Comparison of ENCODE assay signal across 19 mouse cellular contexts in genomic region chr2:24633645-24634044, GRCm38 (mm10).
"Had no signal": no experiment of that assay in that cellular context is flagged by ENCODE, and none has a peak within 500 bp of the region (broad histone marks: within the 10 kb centered on the region; RNA-seq: fewer than 3 reads in every experiment).

No protein-coding gene starts in this region.

- H3K9me3 ChIP-seq: limb, embryonic 10.5 days; limb, embryonic 13.5 days; liver, embryonic 13.5 days; megakaryocyte, embryonic 14.5 days; midbrain, embryonic 10.5 days; midbrain, embryonic 13.5 days; neural tube, embryonic 13.5 days had no signal

- H3K9ac ChIP-seq: limb, embryonic 13.5 days; liver, embryonic 13.5 days; lung, embryonic 14.5 days; midbrain, embryonic 13.5 days; neural tube, embryonic 13.5 days had no signal

- DNase-seq: kidney, postnatal 25 days; layer of hippocampus, adult 9-11 months; liver; liver, embryonic 13.5 days; lung, embryonic 14.5 days; thymus, adult 2 months; thymus, postnatal 14 days; thymus, postnatal 4 days had no signal

- H3K27ac ChIP-seq: kidney, postnatal 0 days; layer of hippocampus, adult 2 months; limb, embryonic 10.5 days; limb, embryonic 13.5 days; liver, embryonic 13.5 days; midbrain, embryonic 10.5 days; midbrain, embryonic 13.5 days; neural tube, embryonic 13.5 days had no signal

- H3K27me3 ChIP-seq: limb, embryonic 13.5 days; liver, embryonic 13.5 days; midbrain, embryonic 13.5 days; neural tube, embryonic 13.5 days had no signal

- ATAC-seq: intestine, postnatal 0 days; midbrain, embryonic 13.5 days; midbrain, embryonic 16.5 days had no signal

- H3K4me1 ChIP-seq: limb, embryonic 13.5 days; liver, embryonic 13.5 days; megakaryocyte, embryonic 14.5 days had no signal

- H3K36me3 ChIP-seq: limb, embryonic 10.5 days; limb, embryonic 13.5 days; liver, embryonic 13.5 days; midbrain, embryonic 10.5 days had no signal

- H3K4me3 ChIP-seq: layer of hippocampus, adult 2 months; limb, embryonic 10.5 days; limb, embryonic 13.5 days; liver, embryonic 13.5 days; megakaryocyte, embryonic 14.5 days; midbrain, embryonic 10.5 days; midbrain, embryonic 13.5 days; myocyte; neural tube, embryonic 13.5 days had no signal

- H3K4me2 ChIP-seq: limb, embryonic 13.5 days; liver, embryonic 13.5 days; lung, embryonic 14.5 days; midbrain, embryonic 13.5 days; neural tube, embryonic 13.5 days had no signal
